Mouse (Mus musculus) stomach, embryonic 15.5 days (tissue): ENCODE measurements at regions not wholly inside any gene's neighbourhood (a gene's known extent, or its start where the extent isn't known, plus 50 kb on each side); places are given as distances from the start of the nearest gene placed in this dataset.

Experiments used
- ATAC-seq: fragments of 200-750 bp; cut with Nextera tagmentation; 2 replicates; pipeline ENCODE4 v1.8.0; 2017; ENCODE audit warnings: low read depth, moderate number of reproducible peaks, moderate TSS enrichment; ENCODE audit not compliant: insufficient read depth, low FRiP score
- H3K27ac ChIP-seq: fragments of 300-500 bp; sonication (generic); 2 replicates; pipeline ENCODE4 v1.5.1; 2015; ENCODE audit warnings: mild to moderate bottlenecking, inconsistent platforms
- H3K27me3 ChIP-seq: fragments of 300-500 bp; sonication (generic); replicated peaks from 2 replicates; pipeline ENCODE4 v1.6.1; 2015; ENCODE audit warnings: inconsistent platforms
- H3K36me3 ChIP-seq: fragments of 300-500 bp; sonication (generic); 2 replicates; pipeline ENCODE4 v1.6.1; 2015; ENCODE audit warnings: inconsistent platforms
- H3K4me1 ChIP-seq: fragments of 300-500 bp; sonication (generic); 2 replicates; pipeline ENCODE4 v1.6.1; 2015; ENCODE audit warnings: inconsistent platforms
- H3K4me2 ChIP-seq: fragments of 300-500 bp; sonication (generic); 2 replicates; pipeline ENCODE4 v1.6.1; 2015; ENCODE audit warnings: mild to moderate bottlenecking, inconsistent platforms
- H3K4me3 ChIP-seq: fragments of 300-500 bp; sonication (generic); replicated peaks from 2 replicates; pipeline ENCODE4 v1.5.1; 2015; ENCODE audit warnings: inconsistent platforms
- H3K9ac ChIP-seq: fragments of 300-500 bp; sonication (generic); 2 replicates; pipeline ENCODE4 v1.6.1; 2015; ENCODE audit warnings: inconsistent platforms
- H3K9me3 ChIP-seq: fragments of 300-500 bp; sonication (generic); 2 replicates; pipeline ENCODE4 v1.6.1; 2016; ENCODE audit warnings: inconsistent platforms
- WGBS: fragments of 180-500 bp; shearing (Covaris S2); methylation state at CpG from one replicate; pipeline ENCODE4 v1.1.7; 2015; 5-methylcytosine and 5-hydroxymethylcytosine counted together

DNA sequence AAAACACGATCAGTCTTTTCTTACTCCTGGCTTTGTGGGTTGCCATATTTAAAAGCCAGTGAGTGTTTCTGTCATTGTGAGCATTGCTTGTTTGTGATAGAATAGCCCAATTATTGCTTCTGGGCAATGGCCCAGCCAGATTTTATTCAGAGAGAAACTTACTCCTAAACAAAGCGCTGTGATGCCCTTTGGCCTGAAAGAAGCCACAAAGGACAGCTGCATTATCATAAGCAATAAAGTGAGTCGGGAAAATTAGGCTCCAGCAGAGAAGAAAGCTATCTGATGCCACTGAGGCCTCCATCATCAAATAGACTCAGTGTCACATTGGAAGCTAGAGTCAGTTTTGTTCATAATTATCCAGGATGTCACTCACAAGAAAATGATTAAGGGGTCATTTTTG lies 644.9 kb upstream of the Tle4 start:
- WGBS: 63% methylated on average over 3 of the region's 3 CpGs
- H3K27me3 ChIP-seq: no peaks in the 10 kb centered on the region
- H3K36me3 ChIP-seq: no peaks in the 10 kb centered on the region
- no peak for ATAC-seq
- no peak overlapping the region for H3K4me2 ChIP-seq
- no peak overlapping the region for H3K4me3 ChIP-seq
- no peak overlapping the region for H3K27ac ChIP-seq
- no peak overlapping the region for H3K9ac ChIP-seq
- no peaks in the 10 kb centered on the region for H3K4me1 ChIP-seq
- no peaks in the 10 kb centered on the region for H3K9me3 ChIP-seq

DNA sequence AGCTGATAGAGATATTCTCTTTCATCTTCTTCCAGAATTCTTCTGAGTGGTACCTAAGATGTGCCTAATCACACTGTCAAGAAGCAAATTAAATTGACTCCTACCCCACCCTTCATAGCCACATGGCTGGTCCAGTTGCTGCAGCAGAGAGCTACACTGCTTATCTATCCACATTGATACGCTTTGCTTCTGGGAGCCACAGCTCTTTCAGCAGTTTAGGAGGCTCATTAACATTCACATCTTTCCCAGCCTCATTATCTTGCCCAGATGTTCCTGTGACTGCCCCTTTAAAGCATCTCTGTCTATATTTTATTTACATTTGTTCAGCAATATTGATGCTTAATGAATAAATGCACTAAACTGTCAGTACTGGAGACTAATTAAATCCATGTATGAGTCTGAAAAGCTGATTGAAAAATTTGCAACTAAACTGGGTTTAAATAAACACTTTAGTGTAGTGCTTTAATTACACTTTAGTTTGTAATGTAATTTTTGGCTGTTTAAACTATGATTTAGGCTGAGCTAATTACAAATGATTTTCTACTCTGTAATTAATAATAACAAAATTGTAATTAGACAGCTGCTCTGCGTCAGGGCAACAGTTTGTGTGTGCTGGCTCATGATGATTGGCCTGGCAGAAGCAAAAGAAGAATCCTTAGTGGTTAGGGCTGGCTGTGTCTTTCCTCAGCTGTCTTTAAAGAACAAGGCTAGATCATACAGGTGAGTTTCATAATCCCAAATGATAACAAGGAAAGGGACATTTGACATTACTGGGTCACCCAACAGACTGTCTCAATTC lies 632.5 kb upstream of the Tle4 start:
- Histone ChIP-seq H3K36me3 (no peaks in the 10 kb centered on the region), H3K27ac (no peak overlapping the region), H3K4me1 (no peaks in the 10 kb centered on the region), H3K4me3 (no peak overlapping the region), H3K9ac (no peak overlapping the region), H3K9me3 (no peaks in the 10 kb centered on the region), H3K27me3 (no peaks in the 10 kb centered on the region), H3K4me2 (no peak overlapping the region)
- no peak for ATAC-seq
- WGBS: 72% methylated on average over 2 of the region's 2 CpGs

DNA sequence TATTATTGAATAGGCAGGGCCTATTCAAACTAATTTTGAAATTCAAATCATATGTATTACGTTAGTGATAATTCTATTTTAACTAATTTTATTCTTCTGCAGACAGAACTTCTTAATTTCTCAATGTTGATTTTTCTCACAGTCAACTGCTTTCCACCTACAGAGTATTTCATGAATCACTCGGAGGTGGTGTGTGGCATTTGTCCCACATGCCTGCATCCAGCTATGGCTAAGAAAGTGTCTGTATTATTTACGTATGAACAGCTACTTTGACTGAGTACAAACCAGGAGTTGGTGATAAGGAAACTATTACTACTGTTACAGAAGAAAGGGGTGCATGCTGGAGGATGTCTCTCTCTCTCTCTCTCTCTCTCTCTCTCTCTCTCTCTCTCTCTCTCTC lies 619.5 kb upstream of the Tle4 start:
- Histone ChIP-seq H3K27ac (no peak overlapping the region), H3K4me1 (no peaks in the 10 kb centered on the region), H3K4me2 (no peak overlapping the region), H3K36me3 (no peaks in the 10 kb centered on the region), H3K27me3 (no peaks in the 10 kb centered on the region), H3K4me3 (no peak overlapping the region), H3K9me3 (no peaks in the 10 kb centered on the region), H3K9ac (no peak overlapping the region)
- WGBS: 77% methylated on average over 3 of the region's 3 CpGs
- ATAC-seq: no peak

DNA sequence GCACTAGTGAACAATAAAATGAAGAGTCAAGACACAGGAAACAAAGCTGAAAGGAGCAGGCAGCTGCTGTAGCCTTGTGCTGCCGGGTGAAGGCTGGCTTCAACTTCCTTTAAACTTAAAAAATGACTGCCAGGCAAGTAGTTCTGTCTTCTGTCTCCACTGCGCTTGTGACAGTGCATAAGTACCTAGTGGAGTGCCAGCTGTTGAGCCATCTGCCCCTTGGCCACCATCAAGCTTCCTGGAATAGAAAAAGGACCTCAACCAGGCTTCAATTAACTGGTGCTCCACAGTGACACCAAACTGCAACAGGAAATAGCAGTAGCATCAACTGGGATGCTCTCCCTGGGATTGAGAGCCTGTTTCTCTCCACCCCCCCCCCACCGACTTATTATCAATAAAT lies 616.8 kb upstream of the Tle4 start:
- H3K9ac ChIP-seq: no peak overlapping the region
- 64% methylated on average over 3 of the region's 3 CpGs for WGBS
- no peaks in the 10 kb centered on the region for H3K4me1 ChIP-seq
- H3K4me3 ChIP-seq: no peak overlapping the region
- H3K9me3 ChIP-seq: no peaks in the 10 kb centered on the region
- H3K27ac ChIP-seq: no peak overlapping the region
- no peak for ATAC-seq
- no peaks in the 10 kb centered on the region for H3K36me3 ChIP-seq
- no peak overlapping the region for H3K4me2 ChIP-seq
- H3K27me3 ChIP-seq: no peaks in the 10 kb centered on the region

DNA sequence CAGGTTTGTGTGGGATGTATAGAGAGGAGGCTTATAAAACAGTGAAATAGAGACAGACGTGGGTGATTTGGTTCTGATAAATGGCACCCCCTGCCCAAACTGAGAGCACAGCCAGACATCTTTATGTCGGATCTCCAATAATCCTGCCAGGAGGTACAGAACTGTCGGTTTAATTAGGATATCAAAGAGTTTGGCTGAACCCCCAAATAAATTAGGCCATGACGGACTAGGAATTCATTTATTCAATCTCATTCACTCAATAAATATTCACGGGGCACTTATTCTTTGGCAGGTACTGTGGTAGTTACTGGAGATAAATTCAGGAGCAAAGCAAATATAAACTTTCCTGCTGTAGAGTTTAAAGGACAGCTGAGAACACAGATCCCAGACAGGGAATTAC lies 615.0 kb upstream of the Tle4 start:
- Histone ChIP-seq H3K4me3 (no peak overlapping the region), H3K27ac (no peak overlapping the region), H3K36me3 (no peaks in the 10 kb centered on the region), H3K4me2 (no peak overlapping the region), H3K9me3 (no peaks in the 10 kb centered on the region), H3K27me3 (no peaks in the 10 kb centered on the region), H3K4me1 (no peaks in the 10 kb centered on the region), H3K9ac (no peak overlapping the region)
- ATAC-seq: no peak
- 61% methylated on average over 5 of the region's 5 CpGs for WGBS

DNA sequence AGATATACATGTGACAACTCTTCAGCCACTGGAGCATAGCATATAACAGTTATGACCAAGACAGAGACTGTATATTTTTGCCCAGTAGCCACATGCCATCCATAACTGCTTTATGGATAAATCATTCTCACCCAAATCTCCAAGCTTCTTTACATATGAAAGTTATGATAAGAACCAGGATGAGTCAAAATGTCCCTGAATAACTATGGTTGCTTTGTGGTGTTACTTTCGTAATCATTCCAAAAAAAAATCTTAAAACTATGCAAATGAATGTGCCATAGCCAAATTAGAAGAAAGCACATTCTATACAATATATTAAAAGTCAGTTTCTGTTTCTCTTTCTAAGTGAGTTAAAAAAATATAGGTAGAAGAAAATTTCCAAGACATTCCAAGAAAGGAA lies 605.2 kb upstream of the Tle4 start:
- Histone ChIP-seq H3K27me3 (no peaks in the 10 kb centered on the region), H3K4me2 (no peak overlapping the region), H3K4me1 (no peaks in the 10 kb centered on the region), H3K4me3 (no peak overlapping the region), H3K9me3 (no peaks in the 10 kb centered on the region), H3K36me3 (no peaks in the 10 kb centered on the region), H3K9ac (no peak overlapping the region), H3K27ac (no peak overlapping the region)
- WGBS: 90% methylated on average over 1 of the region's 1 CpGs
- no peak for ATAC-seq

DNA sequence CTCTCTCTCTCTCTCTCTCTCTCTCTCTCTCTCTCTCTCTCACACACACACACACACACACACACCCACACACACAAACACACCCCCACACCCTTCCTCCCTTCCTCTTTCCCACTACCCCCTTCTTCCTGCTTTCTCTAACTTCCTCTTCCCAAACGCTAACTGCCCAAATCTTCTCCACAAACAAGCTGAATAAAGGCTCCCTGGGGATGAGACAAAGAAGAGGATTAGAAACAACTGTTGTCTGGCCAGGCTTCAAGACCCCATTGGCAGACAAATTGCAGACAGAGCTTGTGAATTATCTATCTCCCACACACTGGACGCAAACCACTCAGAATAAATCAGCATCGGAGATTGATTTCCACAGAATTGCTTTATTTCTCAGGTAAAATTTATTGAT lies 603.4 kb upstream of the Tle4 start:
- Histone ChIP-seq H3K9ac (no peak overlapping the region), H3K9me3 (no peaks in the 10 kb centered on the region), H3K27ac (no peak overlapping the region), H3K4me2 (no peak overlapping the region), H3K36me3 (no peaks in the 10 kb centered on the region), H3K27me3 (no peaks in the 10 kb centered on the region), H3K4me3 (no peak overlapping the region), H3K4me1 (no peaks in the 10 kb centered on the region)
- WGBS: 38% methylated on average over 3 of the region's 3 CpGs
- ATAC-seq: no peak

DNA sequence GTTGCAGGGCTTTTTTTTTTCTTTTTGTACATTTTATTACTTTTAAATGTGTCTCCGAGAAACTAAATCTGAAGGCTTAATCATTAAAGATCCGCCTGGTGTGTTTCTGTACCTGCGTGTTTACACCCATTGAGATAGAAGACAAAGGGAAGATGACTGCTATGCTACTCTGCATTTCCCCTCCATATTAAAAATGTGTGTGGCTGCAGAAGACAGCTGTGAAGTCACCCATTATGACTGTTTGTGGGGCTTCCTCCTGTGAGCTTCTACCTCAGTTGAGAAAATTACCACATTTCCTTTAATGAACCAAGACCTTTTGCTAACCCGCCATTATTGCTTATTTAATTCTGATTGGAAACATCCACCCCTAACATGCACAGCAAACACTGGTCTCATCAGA lies 602.9 kb upstream of the Tle4 start:
- Histone ChIP-seq H3K27me3 (no peaks in the 10 kb centered on the region), H3K36me3 (no peaks in the 10 kb centered on the region), H3K4me3 (no peak overlapping the region), H3K4me1 (no peaks in the 10 kb centered on the region), H3K27ac (no peak overlapping the region), H3K9me3 (no peaks in the 10 kb centered on the region), H3K4me2 (no peak overlapping the region), H3K9ac (no peak overlapping the region)
- WGBS: 67% methylated on average over 4 of the region's 4 CpGs
- no peak for ATAC-seq

DNA sequence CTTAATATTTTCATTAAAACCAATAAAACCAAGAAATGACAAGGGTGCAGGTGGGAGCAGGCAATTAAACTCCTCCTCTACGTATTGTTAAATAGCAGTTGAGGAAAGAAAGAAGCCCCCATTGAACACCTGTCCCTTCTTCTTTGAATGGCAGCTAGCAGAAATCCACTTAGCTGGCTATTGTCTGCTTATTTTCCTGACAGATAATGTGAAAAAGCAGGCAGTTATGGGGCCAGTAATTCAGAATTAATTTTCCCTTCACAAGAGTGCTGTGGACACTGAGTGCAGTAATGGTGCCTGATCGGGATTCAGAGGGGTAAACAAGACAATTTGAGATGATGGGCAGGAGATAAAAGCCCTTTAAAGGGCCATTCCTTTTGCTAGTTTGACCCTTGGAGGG lies 602.5 kb upstream of the Tle4 start:
- Histone ChIP-seq H3K4me1 (no peaks in the 10 kb centered on the region), H3K4me2 (no peak overlapping the region), H3K9ac (no peak overlapping the region), H3K27me3 (no peaks in the 10 kb centered on the region), H3K9me3 (no peaks in the 10 kb centered on the region), H3K4me3 (no peak overlapping the region), H3K36me3 (no peaks in the 10 kb centered on the region), H3K27ac (no peak overlapping the region)
- WGBS: 37% methylated on average over 2 of the region's 2 CpGs
- no peak for ATAC-seq

DNA sequence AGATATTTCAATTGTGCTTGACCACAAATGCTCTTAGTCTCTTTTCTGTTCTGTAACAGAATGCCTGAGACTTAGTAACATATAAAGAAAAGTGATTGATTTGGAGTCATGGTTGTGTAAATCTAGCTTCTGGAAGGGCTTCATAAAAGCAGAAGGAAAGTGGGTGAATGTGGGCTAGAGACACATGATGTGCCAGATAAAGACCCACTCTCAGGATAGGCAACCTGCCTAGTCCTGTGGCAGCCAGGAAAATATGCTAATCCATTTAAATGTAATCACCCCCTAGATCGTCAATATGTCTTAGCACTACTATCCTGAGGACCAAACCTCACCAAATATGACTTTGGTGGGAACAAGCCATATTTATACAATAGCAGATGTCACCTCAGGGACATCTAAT lies 601.8 kb upstream of the Tle4 start:
- ATAC-seq: no peak
- H3K4me3 ChIP-seq: no peak overlapping the region
- no peak overlapping the region for H3K27ac ChIP-seq
- H3K4me1 ChIP-seq: no peaks in the 10 kb centered on the region
- H3K27me3 ChIP-seq: no peaks in the 10 kb centered on the region
- no peak overlapping the region for H3K4me2 ChIP-seq
- no peaks in the 10 kb centered on the region for H3K36me3 ChIP-seq
- 76% methylated on average over 1 of the region's 1 CpGs for WGBS
- H3K9me3 ChIP-seq: no peaks in the 10 kb centered on the region
- H3K9ac ChIP-seq: no peak overlapping the region

DNA sequence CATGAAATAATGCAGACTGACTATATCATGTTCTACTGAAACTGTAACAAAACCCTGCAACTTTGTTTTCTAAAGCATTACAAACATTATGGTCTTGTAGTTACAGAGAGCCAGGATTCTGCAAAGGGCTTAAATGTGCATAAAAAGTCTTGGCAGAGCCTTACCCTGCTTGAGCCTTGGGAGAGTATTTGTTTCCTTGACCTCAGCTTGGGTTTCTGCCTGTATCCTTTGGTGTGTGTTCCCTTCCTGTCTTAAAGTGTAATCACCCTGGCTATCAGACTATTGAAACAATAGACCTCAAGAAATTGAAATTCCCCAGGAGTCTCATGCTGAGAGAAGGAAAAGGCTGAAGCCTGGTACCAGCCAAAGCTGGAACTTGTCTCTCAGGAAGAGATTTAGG lies 577.4 kb upstream of the Tle4 start:
- no peak overlapping the region for H3K27ac ChIP-seq
- no peak overlapping the region for H3K9ac ChIP-seq
- H3K4me1 ChIP-seq: no peaks in the 10 kb centered on the region
- no peaks in the 10 kb centered on the region; the same call in 1 of the 2 replicates for H3K9me3 ChIP-seq
- H3K4me2 ChIP-seq: no peak overlapping the region
- ATAC-seq: no peak
- no peaks in the 10 kb centered on the region for H3K36me3 ChIP-seq
- no peaks in the 10 kb centered on the region for H3K27me3 ChIP-seq
- no peak overlapping the region for H3K4me3 ChIP-seq

DNA sequence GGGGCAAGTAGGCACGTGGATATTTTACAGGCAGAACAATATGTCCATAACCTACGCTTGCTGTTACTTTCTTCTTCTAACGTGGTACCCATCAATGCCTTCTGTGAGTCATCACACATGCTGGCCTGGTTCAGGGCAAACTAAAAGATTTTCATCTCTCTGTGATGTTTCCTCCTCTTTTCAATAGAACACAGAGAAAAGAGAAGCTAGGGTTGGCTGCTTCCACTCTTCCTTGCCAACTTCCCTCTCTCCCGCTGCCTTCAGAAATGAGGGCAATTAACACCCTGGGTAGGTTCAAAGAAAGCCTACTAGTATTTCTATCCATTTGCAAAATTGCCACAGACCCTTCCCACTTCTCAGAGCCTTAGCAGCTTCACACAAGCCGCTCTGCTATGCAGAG lies 575.5 kb upstream of the Tle4 start:
- no peaks in the 10 kb centered on the region for H3K27me3 ChIP-seq

DNA sequence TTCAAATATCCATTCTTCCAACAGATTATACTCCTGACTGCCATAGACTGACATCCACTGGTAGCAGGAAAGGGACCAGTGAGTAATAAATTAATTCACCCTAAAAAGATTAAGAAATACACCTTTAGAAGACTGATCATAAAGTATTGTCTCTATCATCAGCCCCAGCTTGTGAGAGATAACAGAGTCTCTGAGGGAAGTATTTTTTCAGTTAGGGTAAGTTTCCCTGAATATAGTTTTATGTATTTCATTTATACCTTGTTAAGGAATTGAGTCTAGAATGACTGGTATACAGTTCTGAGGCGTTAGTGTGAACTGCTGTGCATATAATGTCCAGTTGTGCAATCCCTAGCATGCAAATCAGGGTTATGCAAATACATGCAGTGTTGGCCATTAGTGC lies 569.3 kb upstream of the Tle4 start:
- Histone ChIP-seq H3K4me2 (no peak overlapping the region), H3K27ac (no peak overlapping the region), H3K9me3 (no peaks in the 10 kb centered on the region; the same call in 1 of the 2 replicates), H3K9ac (no peak overlapping the region), H3K4me3 (no peak overlapping the region), H3K36me3 (no peaks in the 10 kb centered on the region), H3K4me1 (no peaks in the 10 kb centered on the region), H3K27me3 (no peaks in the 10 kb centered on the region)
- WGBS: 74% methylated on average over 1 of the region's 1 CpGs
- ATAC-seq: no peak

More for the DNA sequence above, 575.5 kb upstream of the Tle4 start:
- ATAC-seq: no peak
- Histone ChIP-seq H3K9ac (no peak overlapping the region), H3K4me3 (no peak overlapping the region), H3K4me1 (no peaks in the 10 kb centered on the region), H3K36me3 (no peaks in the 10 kb centered on the region), H3K4me2 (no peak overlapping the region), H3K27ac (no peak overlapping the region), H3K9me3 (no peaks in the 10 kb centered on the region; the same call in 1 of the 2 replicates)
- 47% methylated on average over 5 of the region's 5 CpGs for WGBS
